Mouse (Mus musculus): ENCODE results near the gene Slc22a30. TPM values are rescaled to one million over a fixed set of nuclear protein-coding genes. Genes with fewer than 3 reads are reported as not detected.
"Not testable (repeated sequence)": the region's sequence is repeated elsewhere in the genome, so short reads cannot be mapped to it uniquely, and the experiment has no call there.

The Slc22a30 gene
- polyA plus RNA-seq (2015; fragmentation: Nextera tagmentation; extraction: Ambion mirVana) = not detected in 2 replicates

DNA sequence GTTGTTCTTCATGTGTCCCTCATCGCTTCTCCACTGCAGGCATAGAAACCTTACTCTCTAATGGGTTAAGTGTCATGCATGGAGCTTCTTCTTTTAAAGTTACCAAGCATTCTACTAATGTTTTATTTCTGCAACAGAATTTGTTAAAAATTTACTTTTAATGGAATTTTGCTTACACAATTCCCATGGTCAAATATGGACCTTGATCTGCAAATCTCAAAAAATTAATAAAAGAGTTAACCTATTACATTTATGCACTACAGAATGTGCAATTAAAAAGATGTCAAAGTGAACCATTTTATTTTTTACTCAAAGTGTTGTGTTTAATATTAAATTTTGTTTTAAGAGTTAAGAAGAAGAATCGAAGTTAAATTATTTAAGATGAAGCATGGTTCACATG lies at the start of gene Slc22a30:
Slc22a30 (minus strand) TSS at position 101 of the 400 bp plus-strand sequence.
- not testable (repeated sequence) for H3K4me1 ChIP-seq; H3K27me3 ChIP-seq; ATAC-seq (replicated peaks); H3K4me2 ChIP-seq (replicated peaks); H3K9me3 ChIP-seq; H3K9ac ChIP-seq (replicated peaks); H3K4me3 ChIP-seq; H3K36me3 ChIP-seq; H3K27ac ChIP-seq (replicated peaks)
- 93% methylated on average over 1 of the region's 2 CpGs for WGBS

DNA sequence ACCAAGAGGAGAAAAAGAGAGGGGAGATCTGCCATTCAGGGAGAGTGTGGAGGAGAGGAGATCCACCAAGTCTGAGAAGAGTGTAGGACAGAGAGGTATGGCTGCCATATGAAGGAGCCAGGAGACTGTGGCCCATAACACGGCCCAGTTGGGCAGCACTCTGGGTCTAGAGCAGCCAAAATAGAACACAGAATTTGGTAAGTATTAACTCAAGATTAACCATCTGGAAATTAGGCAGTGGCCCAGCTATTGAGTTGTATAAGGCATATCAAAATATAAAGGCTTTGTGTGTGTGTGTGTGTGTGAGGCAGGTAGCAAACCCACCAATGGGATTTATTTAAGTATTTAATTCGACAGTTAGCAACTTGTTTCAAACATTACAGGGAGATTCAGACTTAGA lies 43.4 kb upstream of the Slc22a30 start:
- Histone ChIP-seq H3K27me3 (no peaks in the 10 kb centered on the region), H3K36me3 (no peaks in the 10 kb centered on the region), H3K9ac (replicated peaks) (no peak overlapping the region), H3K27ac (replicated peaks) (no peak overlapping the region), H3K4me2 (replicated peaks) (no peak overlapping the region), H3K4me1 (no peaks in the 10 kb centered on the region), H3K9me3 (no peaks in the 10 kb centered on the region), H3K4me3 (no peak overlapping the region)
- WGBS = 76% methylated on average over 2 of the region's 2 CpGs
- no peak for ATAC-seq (replicated peaks)

DNA sequence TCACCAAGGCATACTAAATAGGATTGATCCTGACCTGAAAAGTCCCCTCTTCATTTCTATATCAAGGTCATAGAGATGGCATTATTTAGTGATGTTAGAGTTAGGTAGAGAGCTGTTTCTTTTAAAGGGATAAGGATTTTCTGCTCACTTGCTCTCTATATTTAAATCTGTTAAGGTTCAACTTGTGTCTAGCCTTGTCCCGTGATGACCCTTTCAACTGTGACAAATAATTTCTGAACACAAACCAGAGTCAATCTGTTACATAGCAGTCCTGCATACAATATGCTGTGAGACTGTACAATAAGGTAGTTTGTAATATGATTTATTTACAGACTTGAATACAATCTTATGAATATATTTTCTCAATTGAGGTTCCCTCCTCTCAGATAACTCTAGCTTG lies 42.6 kb upstream of the Slc22a30 start:
- 79% methylated on average over 1 of the region's 1 CpGs for WGBS
- Histone ChIP-seq H3K27me3 (no peaks in the 10 kb centered on the region), H3K4me3 (no peak overlapping the region), H3K4me1 (no peaks in the 10 kb centered on the region), H3K27ac (replicated peaks) (no peak overlapping the region), H3K9ac (replicated peaks) (no peak overlapping the region), H3K9me3 (no peaks in the 10 kb centered on the region), H3K36me3 (no peaks in the 10 kb centered on the region), H3K4me2 (replicated peaks) (no peak overlapping the region)
- ATAC-seq (replicated peaks) = no peak

DNA sequence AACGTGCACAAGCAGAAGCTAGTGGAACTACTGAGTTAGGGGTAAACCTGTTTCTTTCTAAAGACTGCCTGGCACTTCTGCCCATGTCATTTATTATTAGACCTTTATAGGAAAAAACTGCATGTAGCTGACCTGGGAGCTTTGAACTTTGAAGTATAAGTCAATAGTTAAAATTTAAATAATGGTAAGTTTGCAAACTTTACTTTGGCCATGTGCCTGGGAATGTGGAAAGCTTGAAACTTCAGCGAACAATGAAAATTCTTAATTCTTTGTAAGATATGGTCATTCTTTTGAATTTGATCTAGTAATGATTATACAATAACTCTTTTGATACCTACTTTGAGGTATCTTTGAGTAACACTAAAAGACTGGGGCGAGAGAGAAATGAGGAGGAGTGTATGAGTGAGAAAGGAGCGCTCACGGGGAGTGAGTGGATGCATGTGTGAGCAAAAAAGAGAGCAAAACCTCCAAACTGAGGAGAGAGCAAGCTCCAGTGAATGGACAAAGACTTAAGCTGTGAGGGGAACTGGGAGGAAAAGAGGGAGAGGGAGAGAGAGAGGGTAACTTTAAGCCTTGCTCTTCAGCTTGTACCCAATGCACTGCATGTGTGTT lies 26.2 kb upstream of the Slc22a30 start:
- H3K36me3 ChIP-seq = no peaks in the 10 kb centered on the region
- no peaks in the 10 kb centered on the region for H3K4me1 ChIP-seq
- no peak for ATAC-seq (replicated peaks)
- no peak overlapping the region for H3K27ac ChIP-seq (replicated peaks)
- H3K27me3 ChIP-seq = no peaks in the 10 kb centered on the region
- no peaks in the 10 kb centered on the region for H3K9me3 ChIP-seq
- 86% methylated on average over 5 of the region's 5 CpGs for WGBS
- H3K4me2 ChIP-seq (replicated peaks) = no peak overlapping the region
- no peak overlapping the region for H3K4me3 ChIP-seq
- no peak overlapping the region for H3K9ac ChIP-seq (replicated peaks)

DNA sequence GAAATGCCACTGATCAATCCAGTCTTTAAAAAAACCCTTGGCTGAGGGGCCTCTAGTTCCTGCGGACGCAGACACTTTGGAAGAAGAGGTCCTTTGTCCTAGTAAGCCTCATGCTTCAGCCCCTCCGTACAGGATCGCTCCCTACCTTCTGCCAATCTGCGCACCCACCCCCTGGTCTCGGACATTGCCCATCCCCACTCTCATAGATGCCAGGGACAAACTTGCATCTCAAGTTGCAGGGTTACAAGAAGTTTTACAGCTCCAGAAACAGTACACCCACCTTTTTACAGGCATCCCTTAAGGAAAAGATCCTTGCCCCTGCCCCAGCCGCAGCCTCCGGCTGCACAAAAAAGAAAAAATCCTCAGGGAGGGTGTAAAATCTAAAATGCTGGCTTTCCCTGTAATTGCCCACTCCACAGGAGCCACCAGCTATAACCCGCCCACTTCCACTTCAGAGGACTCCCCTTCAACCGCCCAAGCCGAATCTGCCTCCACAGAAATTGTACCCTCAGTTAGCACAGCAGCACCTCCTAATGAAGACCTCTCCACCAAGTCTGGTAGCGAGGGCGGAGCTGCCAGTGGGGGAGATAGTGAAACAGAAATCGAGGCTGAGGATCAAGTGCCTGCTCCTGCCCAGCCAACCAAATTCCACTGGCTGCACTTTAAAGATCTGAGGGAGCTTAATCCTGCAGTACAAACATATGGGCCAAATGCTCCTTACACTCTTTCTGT lies 2.5 kb upstream of the Slc22a30 start:
- not testable (repeated sequence) for H3K4me2 ChIP-seq (replicated peaks); H3K9ac ChIP-seq (replicated peaks); ATAC-seq (replicated peaks); H3K27ac ChIP-seq (replicated peaks); H3K4me1 ChIP-seq; H3K4me3 ChIP-seq; H3K27me3 ChIP-seq; H3K36me3 ChIP-seq; H3K9me3 ChIP-seq
- WGBS = 60% methylated on average over 14 of the region's 14 CpGs

Other genes starting within 250 kb of the Slc22a30 start
- not detected in 2 replicates for gene Slc22a29, start 186.2 kb downstream of the Slc22a30 start, polyA plus RNA-seq (2015; fragmentation: Nextera tagmentation; extraction: Ambion mirVana)
- 5.5 and 6.1 TPM in 2 replicates for gene Slc22a8, start 186.1 kb upstream of the Slc22a30 start, polyA plus RNA-seq (2015; fragmentation: Nextera tagmentation; extraction: Ambion mirVana)
- gene Slc22a6, start 212.9 kb upstream of the Slc22a30 start, polyA plus RNA-seq (2015; fragmentation: Nextera tagmentation; extraction: Ambion mirVana) = 6.6 and 7.8 TPM in 2 replicates